Mouse (Mus musculus): ENCODE data around the gene Pla2g2f. TPM values are rescaled to one million over a fixed set of nuclear protein-coding genes. Genes with fewer than 3 reads are reported as not detected.

Pla2g2f gene
- 1 to 10 TPM; 1.2 to 1.9 TPM for total RNA-seq (2021)

DNA sequence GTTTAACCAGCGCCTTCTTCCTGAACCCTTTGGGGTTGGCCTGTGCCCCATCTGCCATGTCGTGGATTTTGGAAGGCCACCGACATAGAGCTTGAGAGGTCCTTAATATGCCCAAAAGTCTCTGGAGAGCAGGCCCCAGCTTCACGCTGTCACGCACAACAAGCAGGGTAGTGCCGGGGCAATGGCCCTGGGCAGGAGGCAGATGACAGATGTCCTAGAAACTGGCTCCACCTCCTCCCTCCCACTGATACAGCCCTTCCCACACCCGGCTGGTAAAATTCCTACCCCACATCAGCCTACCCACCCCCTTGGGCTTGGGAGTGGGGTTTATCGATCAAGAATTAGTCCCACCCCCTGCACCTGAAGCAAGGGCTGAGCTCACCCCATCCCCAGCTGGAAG, at the start of gene Pla2g2f:
Pla2g2f (minus strand) TSS at position 211 of the 400 bp plus-strand sequence.
- no peak for DNase-seq

DNA sequence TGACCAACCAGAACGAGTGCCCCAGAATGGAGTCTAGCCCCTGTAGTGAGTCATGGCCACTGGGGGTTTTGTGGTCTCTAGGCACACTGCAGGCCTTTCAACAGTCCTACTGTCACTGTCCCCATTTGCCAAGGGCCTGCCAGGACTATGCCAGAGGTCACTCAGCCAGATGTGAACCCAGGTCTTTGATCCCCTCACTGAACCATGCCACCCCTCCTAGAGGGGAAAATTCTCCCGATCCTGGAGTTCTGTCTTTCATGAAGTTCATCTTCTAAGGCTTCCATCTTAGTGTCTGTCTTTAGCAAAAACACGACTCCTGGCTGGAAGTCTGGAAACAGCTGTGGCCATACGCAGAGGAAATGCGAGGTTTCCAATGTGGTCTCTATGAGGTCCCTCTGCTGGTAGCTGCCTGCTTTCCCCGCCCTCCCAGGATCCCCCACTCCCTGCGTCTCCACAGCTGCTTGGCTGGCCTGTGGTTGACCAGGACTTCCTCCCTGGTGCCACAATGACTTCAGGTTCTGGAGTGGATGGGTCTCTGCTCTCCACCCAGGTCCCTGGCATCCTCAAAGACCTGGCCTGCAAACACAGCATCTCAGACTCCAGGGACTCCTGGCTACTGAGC, 49.6 kb upstream of the Pla2g2f start:
- no peak for DNase-seq

DNA sequence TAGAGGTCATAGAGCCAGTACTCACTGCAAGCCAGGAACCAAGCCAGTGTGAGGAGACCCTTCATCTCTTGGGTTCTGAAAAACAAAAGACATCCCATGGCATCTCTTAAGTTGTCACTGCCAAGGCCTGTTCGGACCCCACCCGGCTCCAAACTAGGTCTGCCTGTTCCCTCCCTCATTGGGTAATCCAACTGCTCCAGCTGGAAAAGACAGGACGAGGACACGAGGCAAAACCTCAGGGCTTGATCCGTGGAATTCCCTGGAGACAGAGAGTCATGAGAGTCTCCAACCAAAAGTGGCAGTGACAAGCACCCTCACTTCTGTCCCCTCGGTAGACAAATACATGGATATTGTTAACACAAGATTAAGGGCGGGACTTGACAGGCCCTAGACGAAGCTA, 48.7 kb upstream of the Pla2g2f start:
- no peak for DNase-seq

DNA sequence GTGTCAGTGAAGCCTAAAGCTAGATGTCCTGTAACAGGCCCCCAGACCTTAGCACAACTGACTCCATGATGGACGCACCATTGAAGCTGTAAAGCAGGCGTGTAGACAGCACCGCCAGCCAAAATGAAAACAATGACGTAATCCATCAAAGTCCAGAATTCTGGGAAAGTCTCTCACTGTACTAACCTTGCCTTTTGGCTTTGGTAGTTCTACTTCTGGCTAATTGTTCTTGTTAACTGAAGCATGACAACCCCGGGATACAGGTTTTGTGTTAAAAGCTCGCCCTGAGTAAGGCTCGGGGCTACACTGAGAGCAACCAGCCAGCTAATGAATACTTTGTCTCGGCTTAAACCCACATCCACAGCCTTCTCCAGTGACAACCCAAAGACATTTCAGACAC, 47.8 kb upstream of the Pla2g2f start:
- no peak for DNase-seq

DNA sequence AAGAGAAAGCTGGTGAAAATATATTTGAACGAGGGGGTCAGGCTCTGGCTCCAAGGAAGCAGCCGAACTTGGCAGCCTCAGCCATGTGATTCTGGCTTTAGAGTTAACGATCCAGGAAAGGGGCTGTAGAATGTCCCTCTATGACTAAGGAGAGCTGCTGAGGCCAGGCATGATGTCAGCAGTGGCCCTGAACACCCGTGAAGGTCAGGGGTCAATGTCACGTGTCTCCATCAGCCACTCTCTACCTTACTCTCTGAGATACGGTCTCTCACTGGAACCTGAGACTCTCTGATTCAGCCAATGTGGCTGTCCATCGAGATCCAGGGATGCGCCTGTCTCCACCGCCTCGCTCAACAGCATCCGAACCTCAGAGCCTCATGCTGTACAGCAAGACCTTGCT, 45.5 kb upstream of the Pla2g2f start:
- DNase-seq, result no peak

DNA sequence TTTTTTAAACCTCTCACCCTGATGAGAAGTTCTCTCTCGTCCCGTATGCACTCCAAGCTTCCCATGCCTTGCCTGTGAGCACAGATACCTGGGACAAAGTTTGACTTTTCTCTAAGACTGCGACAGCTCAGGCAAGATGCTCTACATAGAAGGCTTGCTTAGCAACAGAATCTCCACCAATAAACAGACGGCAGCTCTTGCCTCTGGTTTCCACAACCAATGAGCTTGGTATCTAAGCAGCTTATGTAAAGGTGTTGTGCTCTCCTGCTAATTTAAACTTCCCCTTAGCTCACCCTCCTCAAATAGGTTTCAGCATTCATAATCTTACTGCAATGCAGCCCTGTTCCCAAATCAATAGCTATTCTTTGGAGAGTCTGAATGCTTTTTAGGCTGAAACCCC, 44.2 kb upstream of the Pla2g2f start:
- DNase-seq, result no peak

DNA sequence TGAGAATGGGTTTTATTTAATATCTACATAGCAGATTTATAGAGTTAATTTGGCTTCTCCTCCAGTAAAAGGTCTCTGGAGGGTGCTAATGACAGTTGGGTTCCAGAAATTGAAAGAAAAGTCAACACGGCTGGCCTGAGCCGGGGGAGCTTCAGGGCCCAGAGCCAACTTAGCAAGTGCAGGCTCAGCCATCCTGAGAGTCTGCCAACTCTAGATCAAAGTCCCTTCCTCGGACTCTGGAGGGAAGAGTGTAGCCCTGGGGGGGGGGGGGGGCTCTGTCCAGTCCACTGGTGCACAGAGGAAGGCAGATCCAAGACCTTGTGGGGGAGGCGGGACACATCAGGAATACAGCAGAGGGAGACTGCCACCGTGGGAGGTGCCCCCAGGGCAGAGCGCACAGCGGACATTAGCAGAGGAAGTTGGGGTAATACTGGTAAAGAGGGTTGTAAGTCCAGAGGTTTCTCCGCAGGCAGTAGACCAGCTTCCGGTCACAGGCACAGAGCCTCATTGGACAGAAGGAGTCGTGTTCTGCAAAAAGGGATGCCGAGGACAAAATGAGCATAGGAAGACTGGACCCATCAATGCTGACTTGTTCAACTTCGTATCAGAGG, 42.8 kb upstream of the Pla2g2f start:
- no peak for DNase-seq

DNA sequence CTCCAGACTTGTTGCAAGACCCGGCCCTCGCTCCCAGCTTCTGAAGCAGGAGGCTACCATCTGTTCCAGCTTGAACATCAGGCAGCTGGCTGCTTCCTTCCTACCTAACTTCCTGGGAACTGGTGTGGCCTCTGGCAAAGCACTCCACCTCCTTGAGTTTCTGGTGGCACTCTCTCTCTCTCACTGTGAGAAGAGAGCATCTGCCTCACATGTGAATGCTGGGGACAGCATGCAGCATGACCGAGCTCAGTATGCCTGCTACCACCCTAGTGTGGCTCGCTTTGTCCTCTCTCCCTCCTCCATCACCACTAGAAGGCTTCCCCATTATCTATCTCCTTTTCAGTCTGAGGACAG, 39.8 kb upstream of the Pla2g2f start:
- no peak for DNase-seq

DNA sequence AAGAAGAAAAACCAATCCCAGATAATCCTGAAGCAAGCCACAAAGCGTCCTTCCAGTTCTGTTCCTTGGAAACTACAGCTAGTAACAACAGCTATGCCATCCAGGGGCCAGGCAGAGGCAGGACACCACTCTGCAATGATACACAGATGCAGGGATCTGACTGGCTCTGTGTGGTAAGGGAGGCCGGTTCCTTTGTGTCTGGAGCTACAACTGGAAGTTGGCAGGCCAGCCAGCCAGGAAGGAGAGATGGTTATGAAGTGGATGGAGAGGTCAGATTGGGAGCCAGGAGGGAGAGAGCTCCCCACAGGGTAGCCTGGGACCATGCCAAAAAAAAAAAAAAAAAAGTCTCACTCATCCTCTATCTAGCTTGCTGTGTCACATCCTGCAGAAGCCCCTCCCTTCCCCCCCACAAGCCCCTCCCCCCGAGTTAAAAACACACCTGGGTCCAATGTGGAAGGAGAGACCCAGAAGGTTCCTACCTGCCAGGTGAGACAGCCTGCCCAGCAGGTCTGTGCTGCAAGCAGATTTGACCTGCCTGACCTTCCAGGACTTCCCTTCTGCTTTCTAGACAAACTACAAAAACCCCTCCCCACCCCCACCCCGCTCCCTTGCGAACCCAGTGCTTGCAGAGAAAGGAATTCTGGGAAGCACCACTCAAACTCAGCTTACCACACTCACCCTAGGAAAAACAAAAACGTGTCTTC, 39.2 kb upstream of the Pla2g2f start:
- DNase-seq, result no peak

DNA sequence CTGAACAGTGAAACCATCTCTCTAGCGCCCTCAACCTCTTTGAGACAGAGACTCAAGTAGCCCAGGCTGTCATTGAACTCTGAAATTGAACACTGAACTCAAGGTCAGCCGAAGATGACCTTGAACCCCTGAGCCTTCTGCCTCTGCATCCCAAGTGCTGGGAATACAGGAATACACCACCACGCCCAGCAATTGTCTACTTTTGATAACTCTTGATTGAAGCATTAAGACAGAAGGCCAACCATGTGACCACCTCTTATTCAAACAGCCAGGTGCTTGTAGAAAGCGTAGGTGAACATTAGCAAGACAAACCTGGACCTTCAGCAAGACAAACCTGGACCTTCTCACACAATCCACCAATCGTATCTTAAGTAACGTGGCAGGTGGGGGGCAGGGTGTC, 36.9 kb upstream of the Pla2g2f start:
- DNase-seq, result no peak

DNA sequence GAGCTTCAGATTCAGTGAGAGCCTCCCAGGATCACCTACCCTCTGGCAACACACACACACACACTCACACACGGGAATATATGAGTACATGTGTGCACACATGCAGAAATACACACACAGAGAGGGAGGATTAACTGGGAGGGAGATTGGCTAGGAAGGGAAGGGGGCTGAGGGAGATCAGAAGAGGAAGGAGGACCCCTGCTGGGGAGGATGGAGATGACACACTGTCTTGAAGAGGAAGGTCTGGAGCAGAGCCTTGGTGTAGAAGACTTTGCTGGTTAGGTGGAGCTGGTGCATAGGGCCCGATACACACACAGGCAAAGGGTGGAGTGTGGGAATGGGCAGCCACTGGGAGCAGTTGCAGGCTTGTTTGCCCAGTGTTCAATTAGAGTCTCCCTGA, 35.9 kb upstream of the Pla2g2f start:
- DNase-seq, result peak; percentile 35 to 66

DNA sequence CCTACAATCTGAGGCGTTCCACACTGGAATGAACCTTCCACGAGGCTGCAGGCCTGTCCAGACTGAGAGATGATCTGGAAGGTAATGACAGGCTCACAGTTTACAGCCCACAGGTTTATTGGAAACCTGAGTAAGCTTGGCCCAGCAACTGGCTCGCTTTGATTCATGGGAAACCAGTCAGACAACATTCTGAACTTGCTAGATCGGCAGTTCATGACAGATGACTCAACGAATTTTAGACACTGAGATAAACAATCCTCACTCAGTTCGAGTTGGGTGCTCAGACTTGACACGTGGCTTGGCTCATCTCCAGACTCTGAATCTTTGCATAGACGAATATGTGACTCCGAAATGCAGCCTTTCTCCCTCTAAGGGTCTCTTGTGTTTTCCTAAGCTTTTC, 35.2 kb upstream of the Pla2g2f start:
- no peak for DNase-seq

DNA sequence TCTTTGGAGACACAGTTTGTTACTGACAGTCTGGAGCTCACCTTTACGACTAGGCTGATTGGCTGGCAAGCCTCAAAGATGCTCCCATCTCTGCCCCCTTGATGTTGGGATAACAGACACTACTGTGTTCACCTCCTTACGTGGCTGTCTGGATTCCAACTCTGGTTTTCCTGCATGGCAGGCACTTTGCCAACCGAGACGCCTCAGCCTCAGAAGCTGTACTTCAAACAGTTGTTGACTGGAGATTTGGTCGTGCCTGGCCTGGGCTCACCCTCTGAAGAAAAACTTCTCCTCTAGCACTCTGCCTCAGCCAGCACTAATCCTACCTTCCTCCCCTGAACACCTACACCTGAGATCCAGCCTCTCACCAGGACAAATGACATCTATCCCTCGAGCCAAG, 34.0 kb upstream of the Pla2g2f start:
- DNase-seq, result no peak

DNA sequence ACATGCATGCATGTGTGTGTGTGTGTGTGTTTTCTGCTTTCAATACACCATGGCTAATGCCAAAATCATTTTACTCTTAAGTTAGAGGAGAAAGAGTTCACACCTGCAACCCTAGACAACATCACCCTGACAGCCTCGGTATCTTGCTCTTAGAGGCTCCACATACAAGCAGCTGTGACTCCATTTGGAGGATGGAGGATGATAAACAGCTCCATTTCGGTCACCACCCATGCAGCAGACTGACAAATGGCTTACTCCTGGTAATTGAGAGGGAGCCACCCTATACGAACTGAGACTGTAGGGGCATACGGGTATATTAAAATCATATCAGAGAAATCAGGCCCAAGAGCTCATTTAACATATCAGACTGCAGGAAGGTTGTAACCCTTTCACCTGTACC, 31.0 kb upstream of the Pla2g2f start:
- no peak for DNase-seq

DNA sequence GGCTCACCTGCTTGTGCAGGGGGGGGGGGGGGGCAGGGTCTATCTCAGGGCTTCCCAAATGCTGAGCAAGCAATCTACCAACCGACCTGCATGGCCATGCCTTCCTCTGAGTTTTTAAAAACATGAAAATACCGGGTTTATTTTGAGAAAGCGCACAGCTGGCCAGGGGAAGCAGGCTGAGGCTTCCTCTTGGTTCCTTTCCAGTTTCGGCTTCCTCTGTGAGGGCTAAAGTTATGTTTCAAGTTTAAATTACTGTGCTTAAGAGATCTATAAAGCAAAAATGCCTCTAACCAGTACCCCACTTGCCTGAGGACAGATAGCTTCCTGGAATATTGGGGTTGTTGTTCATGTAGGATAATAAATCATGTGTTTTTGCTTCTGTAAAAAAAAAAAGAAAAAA, 28.7 kb upstream of the Pla2g2f start:
- DNase-seq, result no peak

DNA sequence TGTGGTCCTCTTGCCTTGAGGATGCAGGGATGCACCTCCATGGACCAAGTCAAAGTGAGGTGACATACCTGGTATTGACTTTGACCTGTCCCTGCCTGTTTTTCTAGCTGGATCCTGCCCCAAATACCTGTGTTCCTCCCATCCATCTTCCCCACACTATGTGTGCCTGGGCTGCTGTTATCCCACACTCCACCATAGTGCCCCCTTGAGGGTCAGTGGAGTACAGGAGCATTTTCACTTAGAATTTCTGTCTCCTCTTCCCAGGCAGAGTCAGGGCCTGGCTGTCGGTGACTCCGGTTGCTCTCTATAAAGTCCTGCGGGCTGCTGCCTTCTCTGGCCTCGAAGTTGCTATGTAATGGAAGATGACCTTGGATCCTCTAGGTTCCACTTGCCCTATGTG, 28.3 kb upstream of the Pla2g2f start:
- DNase-seq, result no peak

DNA sequence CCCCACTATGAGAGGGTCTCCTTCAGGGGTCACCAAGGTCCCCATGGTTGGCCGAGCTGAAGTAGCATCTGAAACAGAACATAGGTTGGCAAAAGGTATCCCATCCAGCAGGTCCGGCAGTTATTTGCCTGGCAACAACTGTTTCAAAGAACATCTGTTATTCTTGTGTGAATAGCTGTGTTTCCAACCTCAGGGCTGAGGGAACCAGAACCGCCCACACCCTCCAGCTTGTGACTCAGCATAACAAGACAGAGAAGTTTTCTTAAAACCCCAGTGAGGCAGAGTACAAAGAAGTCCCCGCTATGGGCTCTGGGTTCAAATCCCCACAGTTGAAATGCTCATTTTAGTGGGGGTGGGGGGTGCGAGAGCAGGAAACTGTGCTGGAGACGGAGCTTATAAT, 24.7 kb upstream of the Pla2g2f start:
- DNase-seq, result peak in 1 of 2 experiments; percentile 32

DNA sequence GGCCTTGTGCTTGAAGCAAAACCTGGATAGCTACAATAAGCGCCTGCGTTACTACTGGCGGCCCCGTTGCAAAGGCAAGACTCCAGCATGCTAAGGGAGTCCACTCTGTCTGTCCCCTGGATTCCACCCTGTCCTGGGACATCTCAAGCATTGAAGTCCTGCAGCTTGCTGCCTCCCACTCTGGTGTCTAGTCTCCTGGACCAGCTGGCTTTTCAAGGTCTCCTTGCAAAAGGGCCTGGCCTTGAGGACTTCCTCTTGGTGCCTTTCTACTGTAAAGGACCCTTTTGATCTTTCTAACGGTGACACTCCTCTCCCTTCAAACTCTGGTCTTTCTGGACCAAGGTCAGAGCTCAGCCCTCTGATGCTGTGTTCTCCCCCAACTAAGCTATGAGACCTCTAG, 22.9 kb upstream of the Pla2g2f start:
- no peak for DNase-seq

DNA sequence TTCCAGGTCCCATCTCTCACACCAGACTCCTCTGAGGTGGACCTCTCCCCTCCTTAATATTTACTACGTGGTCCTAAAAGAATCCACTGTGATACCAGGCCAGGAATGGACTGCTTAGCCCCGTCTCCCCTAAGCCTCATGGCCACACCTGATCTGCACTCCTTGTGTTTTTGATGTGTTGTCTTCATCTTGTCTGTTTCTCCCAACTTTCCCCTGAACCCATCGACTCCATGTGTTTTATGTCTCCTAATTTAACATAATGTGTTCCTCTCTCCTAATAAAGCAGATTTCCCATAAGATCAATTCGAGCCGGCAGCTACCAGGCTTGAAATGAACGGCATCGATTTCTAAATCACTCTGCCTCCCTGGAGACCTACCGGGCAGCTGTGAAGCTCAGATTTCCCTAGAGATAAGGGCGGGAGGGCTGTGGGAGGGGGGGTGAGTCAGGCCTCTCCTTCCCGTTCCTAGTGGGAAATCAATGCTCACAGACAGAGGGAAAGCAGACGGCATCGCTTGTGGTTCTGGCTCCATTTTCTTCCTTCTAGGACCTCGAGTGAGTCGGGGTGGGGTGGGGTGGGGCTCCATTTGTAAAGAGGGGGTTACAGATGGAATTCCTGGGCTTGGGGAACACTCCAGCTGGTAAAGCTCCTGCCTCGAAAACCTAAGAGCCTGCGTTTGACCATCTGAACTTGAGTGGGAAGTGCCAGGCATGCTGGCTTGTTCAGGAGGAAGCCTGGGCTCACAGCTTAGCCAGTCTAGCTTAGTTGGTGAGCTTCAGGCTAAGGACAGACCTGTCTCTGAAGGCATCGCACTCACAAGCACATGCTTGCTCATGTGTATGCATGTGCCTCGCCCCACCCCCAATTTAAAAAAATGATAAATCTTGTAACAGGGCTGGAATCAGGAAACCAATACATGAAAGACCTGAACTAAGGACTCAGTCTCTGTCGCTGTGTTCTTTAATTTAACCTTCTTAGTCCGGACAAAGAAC, 20.3 kb upstream of the Pla2g2f start:
- DNase-seq, result no peak

DNA sequence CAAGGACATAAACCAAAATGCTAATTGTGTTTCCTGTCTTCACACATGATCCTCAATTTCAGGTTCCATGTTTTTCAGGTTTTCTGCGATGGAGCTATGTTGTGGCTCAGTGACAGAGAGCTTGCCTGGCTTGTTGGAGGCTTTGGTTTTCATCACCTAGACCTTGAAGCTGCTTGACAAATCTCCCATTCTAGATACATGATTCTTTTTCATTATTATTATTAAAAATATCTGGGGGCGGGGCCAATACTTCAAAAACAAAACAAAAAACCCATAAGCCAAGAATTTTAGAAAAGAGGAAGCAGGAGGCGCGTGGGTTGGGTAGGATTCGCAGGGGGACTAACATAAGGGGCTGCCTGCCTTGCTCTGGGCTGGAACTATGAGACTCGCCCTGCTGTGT, 18.0 kb upstream of the Pla2g2f start, which contains the start of gene Pla2g2d:
Pla2g2d (plus strand) TSS at position 301 of the 400 bp plus-strand sequence.
- no peak for DNase-seq

DNA sequence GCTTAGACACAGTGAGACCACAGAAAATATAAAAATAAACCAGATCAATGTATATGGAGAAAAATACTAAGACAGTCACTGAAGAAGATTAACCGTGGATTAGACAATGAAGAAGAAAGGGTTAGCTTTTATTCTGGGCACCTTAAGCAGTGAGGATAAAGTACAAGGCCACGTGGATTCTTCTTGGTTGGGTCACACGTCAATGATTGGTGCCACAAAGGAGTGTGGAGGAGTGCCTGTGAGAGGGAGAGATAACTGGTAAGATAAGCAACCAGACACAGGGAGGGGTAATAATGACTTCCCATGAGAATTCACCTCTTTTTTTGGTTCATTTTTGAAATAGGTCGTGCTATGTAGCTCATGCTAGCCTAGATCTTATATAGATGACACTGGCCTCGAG, 15.0 kb upstream of the Pla2g2f start:
- DNase-seq, result no peak

DNA sequence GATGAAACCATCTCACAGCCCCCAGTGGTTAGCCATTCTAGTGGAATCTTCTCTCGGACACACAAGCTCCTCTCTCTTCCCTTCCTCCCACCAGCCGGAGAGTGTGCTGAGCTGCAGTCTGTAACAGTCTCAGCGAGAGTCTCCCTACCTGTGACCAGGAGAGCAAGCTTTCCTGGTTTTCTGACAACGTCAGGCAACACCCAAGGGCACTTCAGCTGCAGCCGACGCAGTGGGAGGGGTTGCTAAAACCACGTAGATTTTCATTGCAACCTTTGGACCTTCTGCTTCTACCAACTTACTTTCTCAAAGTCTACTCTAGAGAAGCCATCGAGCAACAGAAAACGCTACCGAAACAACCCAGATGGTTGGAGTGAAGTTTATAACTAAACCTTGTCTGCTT, 14.5 kb upstream of the Pla2g2f start:
- no peak for DNase-seq

DNA sequence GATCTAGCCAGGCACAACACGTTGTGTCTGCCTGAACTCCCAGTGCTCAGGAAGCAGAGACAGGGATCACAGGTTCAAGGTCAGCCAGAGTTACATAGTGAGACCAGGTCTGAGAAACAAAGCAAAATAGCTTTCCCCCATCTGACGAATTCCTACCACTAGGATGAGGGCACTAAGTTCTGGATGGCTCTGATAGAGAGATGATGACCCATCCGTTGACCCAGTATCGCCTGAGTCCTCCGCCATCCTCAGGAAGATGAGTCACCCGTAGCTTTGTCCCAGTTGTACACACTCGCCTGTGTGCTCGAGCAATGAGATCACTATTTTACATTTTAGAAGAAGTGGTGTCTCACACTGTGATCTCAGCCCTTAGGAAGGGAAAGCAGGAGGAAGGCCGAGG, 4.8 kb upstream of the Pla2g2f start:
- no peak for DNase-seq

All from layer of hippocampus, postnatal 36 days (tissue).